Mouse (Mus musculus) cortical plate, adult 2 months (tissue): ENCODE results near the gene Olfr455.

Experiments used
- CTCF ChIP-seq: fragments of 200-500 bp; IDR thresholded peaks from 2 replicates; pipeline ENCODE4 v1.5.1; 2011; ENCODE audit warnings: mild to moderate bottlenecking, control low read depth, low read length; ENCODE audit not compliant: insufficient read depth; ENCODE audit errors: extremely low read depth
- POLR2A ChIP-seq: fragments of 200-500 bp; IDR thresholded peaks from 2 replicates; pipeline ENCODE4 v1.6.1; 2011; ENCODE audit warnings: mild to moderate bottlenecking, low read length, control low read depth; ENCODE audit not compliant: insufficient read depth; ENCODE audit errors: extremely low read depth

DNA sequence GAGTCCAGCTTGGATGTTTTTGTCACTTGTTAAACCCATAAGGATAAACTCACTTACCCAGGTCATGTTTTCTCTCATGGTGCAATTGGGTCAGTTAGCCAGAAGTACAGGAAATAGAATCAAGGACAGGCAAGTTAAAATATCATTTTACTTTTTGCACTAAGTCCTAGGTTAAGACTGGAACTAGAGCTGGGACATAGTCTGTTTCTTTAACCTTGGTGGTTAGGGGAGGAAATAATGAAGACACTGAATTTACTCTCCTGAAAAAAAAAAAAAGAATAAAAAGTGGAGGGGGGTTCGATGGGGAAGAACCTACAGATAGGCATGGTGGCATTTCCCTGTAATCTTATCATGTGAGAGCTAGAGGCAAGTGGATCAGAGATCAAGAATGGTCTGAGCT, 60.3 kb downstream of the Olfr455 start, which contains the start of gene Olfr456:
- TF ChIP-seq POLR2A = no peak
- TF ChIP-seq CTCF = no peak
